Mouse (Mus musculus) adipocyte (in vitro differentiated cells): ENCODE data around the gene Arv1.

Experiments
- DNase-seq: peaks from one replicate; pipeline ENCODE4 v3.0.0-alpha.2; 2016; ENCODE audit warnings: low spot score

The Arv1 gene

DNA sequence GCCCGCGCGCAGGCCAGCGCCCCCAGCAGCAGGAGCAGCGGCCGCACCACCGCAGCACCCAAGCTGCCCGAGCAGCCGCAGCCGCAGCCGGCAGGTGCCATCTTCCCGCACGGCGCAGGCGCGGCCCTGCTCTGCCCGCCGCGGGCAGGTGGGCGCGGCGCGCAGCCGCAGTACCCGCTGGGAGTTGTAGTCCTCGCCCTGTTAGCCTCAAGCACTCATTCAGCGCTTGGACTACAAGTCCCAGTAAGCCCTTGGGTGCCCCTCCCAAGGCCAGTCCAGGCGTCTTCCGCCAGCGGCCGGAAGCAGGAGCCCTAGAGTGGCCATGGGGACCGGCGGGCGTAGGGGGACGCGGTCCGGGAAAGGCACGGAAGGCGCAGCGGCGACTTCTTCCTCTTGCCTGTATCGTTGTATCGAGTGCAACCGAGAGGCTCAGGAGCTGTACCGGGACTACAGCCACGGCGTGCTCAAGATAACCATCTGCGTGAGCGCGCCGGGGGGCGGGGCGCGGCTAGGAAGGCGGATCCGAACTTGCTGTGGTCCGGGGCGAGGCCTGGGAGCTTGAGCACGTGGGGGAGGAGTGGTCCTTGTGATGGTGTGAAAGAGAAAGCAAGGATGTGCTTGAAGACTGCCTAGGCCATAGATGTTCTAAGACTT lies at the start of gene Arv1, which contains the start of gene Ttc13:
TSS of gene Arv1 (plus strand) at position 278 of the 654 bp plus-strand sequence.
TSS of gene Ttc13 (minus strand) at position 122 of the 654 bp plus-strand sequence.
- DNase-seq, result peak; percentile 97

- DNase-seq, result no peak
Measured at GRCm38 (mm10) chr8:124672345-124672744, 49.6 kb upstream of the Arv1 start.

DNA sequence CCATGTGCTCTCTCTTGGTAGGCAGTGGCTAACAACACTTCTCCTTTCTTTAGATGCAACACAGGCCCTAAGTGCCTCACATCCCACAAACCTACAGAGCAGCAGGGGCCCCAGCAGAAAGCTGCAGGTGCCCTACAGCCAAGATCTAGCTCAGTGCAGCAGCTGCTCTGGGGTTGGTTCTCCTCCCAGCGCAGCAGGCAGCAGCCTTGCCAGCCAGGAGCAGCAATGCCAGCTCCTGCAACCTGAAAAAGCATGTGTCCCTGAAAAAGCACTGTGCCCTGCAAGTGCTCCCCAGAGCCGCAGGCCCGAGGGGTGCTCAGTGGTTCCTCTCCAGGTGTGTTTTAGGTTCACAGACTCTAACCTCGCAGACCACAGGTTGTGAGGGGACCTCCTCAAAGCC lies 45.3 kb upstream of the Arv1 start:
- no peak for DNase-seq

- no peak for DNase-seq
Measured at GRCm38 (mm10) chr8:124677078-124677477, 44.9 kb upstream of the Arv1 start.

DNA sequence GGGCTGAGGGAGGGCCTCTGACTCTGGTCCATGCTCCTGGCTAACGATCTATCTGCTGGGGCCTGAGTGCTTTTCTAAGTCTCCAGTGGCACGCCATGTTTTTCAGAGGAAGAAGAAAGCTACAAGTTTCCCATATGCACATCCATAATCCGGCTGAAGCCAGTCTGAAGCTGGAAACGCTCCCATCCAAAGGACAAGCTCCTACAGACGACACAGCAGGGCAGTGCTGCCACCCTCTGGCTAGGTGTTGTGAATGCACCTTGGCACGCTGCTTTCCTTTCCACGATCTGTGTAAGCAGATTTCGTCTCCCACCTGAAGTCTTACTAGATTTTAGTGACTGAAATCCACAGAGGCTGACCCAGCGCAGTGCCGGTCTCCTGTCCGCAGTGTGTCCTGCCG lies 44.5 kb upstream of the Arv1 start:
- peak; percentile 93 for DNase-seq

- no peak for DNase-seq
Measured at GRCm38 (mm10) chr8:124678246-124678645, 43.7 kb upstream of the Arv1 start.

GRCm38 (mm10) chr8:124681077-124681791 lies 40.7 kb upstream of the Arv1 start:
- no peak for DNase-seq

DNA sequence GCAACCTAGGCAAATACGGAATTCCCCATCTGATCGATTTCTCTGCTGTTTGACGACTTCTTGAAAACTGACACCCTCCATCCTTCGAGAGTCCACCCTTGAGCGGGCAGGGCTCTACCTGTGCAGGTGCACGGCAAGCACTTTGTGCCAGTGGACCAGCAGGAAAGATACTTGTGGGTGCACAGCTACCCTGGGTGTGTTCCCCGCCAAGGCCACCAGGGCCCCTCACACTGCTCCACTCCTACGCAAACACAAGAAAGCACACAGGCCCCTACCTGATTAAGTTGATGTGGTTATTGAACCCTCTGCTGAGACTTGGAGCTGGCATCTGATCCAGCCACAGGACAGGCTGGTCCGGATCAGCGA lies 40.2 kb upstream of the Arv1 start:
- DNase-seq, result no peak

DNA sequence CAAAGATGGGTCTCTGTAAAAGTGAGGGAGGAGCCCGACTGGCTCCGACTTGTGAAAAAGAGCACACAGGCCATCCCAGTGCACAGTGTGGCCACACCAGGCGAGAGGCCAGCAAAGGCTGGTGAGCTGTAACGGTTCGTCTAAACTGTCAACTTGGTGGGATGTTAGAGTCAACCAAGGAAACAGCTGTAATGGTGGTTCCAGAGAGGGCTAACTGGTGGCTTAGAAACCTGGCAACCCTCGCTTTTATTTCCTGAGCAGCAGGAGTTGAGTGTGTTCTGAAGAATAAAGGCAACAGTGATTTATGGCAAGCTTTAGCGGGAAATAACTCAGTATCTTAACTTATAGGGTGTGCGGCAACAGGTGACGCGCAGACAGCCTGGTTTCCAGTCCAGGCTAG lies 39.7 kb upstream of the Arv1 start:
- DNase-seq, result no peak

DNA sequence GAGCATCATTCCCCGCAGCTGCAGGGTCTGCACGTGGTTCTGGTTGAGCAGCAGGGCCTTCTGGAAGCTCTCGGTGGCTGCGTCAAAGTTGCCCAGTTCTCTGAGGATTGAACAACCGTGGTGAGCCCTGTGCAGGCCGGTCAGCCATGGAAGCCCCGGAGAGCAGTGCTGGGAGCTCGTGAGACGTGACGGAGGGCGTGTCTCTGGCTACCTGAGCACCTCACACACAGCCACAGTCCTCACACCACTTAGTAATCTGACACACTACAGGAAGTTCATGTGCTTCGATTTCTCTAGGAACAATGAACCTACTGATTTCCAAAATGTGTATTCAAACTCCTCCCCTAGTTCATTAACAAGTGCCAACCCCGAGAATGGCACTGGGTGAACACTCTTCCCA lies 33.0 kb upstream of the Arv1 start:
- no peak for DNase-seq

GRCm38 (mm10) chr8:124691706-124692105 lies 30.2 kb upstream of the Arv1 start:
- no peak for DNase-seq

DNA sequence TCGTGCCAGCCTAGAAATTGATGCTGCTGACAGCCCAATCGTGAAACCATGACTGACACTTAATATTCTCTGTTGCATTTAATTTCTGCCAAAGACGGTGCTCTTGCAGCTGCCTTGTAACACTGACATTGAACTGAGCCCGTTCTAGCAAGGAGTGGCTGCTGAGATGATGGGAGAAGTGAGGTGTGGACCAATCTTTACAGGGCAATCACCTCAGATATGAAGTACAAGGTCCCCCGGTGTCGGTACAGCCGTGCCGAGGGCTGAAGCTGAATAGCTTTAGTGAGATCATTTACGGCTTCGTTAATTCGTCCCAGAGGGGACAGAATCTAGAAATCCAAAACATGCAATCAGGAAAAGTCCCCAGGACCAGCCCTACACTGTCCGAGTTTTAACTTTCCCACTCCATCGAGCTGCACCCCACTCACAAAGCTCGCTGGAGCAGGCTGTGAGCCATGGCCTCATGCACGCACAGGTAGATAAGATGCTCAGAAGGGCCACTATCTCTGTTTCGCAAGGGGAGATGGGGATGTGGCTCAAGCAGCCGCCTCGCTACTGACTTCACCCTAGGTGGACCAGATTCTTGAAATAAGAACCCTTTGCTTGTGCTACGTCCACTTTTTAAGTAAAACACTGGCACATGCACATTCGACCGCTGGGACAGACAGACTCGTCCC lies 26.4 kb upstream of the Arv1 start:
- no peak for DNase-seq

- no peak for DNase-seq
Measured at GRCm38 (mm10) chr8:124700271-124700670, 21.7 kb upstream of the Arv1 start.

DNA sequence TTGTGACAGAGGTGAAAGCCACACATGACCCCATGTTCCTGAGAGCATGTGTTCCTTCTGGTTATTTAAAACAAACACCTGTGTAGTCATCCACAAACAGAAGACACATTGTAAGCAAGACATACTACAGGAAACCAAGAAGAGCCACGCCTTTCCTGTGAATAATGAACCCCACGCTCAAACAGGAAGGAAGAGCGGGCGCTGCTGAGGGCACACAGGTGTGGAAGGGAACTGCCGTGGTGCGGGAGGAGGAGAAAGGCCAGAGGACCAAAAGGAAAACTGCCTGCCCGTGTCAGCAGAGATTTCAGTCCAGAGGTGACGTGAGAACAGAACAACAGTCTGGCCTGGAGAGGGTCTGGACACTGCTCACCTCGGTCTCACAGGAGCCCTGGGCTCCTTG lies 20.9 kb upstream of the Arv1 start:
- no peak for DNase-seq

DNA sequence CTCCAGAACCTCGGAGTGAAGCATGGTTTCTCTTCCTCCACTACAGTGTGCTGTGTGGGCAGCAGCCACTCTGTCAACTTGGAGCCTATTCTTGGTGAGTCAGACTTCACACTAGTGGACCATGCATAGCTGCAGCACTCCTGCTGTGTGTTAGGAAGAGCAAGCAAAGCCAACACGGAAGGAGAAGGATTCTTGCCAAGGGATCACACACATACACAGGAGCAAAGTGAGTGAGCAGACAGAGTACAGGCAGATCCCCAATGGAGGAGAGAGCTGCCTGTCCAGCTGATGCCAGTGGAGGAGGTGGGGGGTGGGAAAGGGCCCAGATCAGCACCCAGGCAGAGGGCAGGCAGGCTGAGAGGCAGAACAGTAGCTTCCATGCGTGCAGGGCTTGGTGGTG lies 19.8 kb upstream of the Arv1 start:
- no peak for DNase-seq

DNA sequence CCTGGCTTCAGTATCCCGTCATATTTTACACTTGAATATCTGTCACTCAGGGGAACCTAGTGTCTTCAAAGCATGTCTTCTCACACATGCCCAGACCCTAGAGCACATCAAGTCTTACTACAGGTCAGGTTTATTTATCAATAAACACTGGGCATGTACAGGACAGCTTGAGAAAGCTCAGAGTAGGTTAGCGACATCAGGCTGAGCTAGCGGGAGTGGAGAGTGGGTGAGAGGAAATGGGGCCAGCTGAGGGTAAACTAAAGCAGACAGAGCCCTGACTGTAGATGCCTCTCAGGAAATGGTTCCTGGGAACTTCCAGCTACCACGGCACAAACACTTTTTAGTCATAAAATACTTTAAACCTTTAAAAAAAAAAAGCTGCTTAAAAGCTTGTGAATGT lies 18.4 kb upstream of the Arv1 start:
- no peak for DNase-seq

DNA sequence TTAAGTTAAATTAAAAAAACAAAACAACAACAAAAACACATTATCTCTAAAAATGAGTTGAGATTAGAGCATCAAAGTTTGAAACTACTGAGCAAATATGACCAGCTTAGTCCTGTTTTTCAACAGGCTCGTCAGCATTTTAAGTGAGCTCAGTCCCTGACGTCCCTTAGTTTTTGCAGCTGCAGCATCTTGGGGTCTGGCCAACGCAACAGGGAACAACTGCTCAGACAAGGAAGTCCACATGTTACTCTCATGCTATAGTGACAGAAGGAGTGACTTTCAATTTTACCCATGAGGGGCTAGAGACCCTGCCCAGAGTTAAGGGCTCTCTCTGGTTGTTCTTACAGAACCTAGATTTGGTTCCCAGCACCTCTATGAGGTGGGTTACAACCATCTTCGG lies 17.6 kb upstream of the Arv1 start:
- DNase-seq, result no peak

DNA sequence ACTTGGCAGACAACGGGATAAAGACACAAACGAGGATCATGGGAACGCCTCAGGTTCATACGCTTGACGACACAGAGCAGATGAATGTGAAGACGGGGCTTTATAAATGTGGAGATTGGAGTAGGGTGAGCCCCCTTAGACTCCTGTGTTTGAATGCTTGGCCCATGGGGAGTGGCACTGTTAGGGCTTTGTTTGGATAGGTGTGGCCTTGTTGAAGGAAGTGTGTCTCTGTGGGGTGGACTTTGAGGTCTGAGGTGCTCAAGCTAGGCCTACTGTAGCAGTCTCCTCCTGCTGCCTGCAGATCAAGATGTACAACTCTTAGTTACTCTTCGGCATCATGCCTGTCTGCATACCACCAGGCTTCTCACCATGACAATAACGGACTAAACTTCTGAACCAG lies 16.1 kb upstream of the Arv1 start:
- DNase-seq, result no peak

DNA sequence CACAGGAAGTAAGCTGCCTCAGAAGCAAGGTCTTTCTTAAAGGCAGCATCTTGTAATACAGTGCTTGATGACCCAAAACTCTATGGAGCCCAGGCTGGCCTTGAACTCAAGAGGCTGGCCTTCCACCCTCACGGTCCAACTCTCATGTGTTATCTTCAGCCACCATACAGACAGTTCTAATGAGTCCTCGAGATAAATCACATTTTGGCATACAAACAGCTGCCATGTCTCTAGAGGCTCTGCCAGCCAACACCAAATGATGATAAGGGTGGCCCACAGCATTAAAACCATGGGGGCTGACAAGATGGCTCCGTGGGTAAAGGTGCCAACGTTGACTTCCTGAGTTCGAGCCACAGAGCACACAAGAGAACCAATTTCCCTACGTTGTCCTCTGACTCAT lies 8.7 kb upstream of the Arv1 start:
- DNase-seq, result no peak

GRCm38 (mm10) chr8:124715736-124716135 lies 6.2 kb upstream of the Arv1 start:
- no peak for DNase-seq

GRCm38 (mm10) chr8:124720133-124720532 lies 1.8 kb upstream of the Arv1 start:
- no peak for DNase-seq

DNA sequence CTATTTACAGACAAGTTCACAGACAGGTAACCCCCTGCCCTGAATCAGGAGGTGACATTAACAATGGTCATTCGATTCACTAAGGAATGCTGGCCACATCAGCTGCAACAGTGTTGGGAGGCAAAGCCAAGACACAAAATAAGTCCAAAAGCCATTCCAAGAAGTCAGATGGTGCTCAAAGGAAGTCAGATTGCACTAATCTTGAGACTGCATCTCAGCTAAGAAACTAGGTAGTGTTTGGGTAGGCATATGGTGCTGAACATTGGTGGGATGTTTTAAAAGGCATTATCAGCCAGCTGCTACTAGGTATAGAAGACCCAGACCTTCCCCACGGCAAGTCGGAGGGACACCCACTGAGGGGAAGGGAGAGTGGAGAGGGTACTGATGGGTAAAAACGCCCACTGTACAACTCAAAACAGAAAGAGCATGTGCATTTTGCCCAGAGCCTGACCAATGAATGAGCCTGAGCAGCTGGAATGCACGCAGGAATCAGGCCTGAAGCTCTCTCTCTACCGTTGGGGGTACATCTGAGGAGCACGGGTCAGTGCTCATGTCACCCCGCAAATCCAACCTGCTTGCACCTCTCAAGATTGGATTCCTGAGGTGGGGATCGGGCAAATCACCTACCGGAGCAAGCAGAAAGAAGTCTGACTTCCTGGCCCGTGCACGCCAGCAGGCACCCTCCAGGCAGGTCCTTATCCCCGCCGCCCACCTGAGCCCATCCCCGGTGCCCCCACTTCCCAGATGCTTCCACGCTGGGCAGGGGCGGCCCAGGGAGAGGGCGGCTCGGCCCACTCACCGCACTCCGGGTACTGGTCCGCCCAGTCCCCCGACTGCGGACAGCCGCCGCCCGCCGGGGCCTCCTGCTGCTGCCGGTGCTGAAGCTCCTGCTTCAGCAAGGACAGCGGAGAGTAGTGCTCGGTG lies 739 bp upstream of the Arv1 start:
- DNase-seq, result no peak
